Mouse (Mus musculus): Measurements from ENCODE around the gene Tk2. TPM values are rescaled to one million over a fixed set of nuclear protein-coding genes. Genes with fewer than 3 reads are reported as not detected.

Gene Tk2
- polyA plus RNA-seq, 1 experiment from 2014 or later, result 19.8 TPM

DNA sequence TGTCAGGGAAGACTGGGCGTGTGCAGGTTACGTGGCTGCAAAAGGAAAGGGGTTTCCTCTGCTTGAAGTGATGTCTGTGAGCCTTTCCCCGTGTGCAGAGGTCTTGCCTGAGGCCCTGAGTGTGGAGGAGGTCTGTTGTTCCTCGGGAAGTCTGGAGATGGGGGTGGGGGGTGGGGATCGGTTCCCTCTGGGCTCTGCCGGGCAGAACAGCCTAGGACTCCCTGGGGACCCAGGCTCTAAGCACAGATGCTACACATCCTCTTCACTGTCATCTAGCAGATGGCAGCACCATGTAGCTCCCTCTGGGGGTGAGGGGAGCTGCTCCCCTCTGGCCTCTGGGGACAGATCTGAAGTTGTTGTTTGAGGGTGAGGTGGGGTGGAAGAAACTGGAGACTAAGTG, 63.5 kb downstream of the Tk2 start:
- Histone ChIP-seq H3K27me3 (ENCODE audit: control insufficient read depth, insufficient read depth, low read length) (no peaks in the 10 kb centered on the region), H3K9me3 (ENCODE audit: control insufficient read depth, low read depth, low read length) (no peaks in the 10 kb centered on the region), H3K4me2 (replicated peaks; ENCODE audit: low read depth, low read length) (no peak overlapping the region), H3K4me3 (ENCODE audit: low read depth, low read length) (no peak overlapping the region), H3K4me1 (ENCODE audit: control insufficient read depth, insufficient read depth, low read length) (no peaks in the 10 kb centered on the region), H3K27ac (ENCODE audit: low read length) (no peak overlapping the region), H3K9ac (replicated peaks; ENCODE audit: low read depth, low read length) (no peak overlapping the region), H3K36me3 (ENCODE audit: control insufficient read depth, insufficient read depth, low read length) (no peaks in the 10 kb centered on the region)
- peak; percentile 35; the same call in 1 of the 2 replicates for ATAC-seq (ENCODE audit: insufficient number of reproducible peaks, insufficient read depth, low FRiP score, low read depth)
- 32% methylated on average over 6 of the region's 6 CpGs for WGBS

DNA sequence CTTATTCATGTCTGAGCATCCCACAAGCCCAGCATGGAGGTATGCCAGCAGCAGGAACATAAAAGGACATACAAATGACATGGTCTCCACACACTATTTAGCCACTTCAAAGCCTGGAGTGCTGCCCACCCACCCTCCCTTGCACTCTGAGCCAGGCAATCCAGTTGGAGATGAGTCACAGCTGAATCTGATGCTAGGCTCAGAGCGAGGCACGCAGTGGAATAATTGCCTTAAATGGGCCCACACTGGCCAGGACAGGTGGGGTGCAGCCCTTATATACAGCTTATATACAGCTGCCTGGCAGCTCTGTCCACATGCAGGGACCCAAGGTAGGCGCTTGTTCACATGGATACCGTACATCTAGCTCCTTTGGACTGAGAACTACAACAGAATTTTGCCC, 71.3 kb downstream of the Tk2 start:
- Histone ChIP-seq H3K4me1 (ENCODE audit: control insufficient read depth, insufficient read depth, low read length) (no peaks in the 10 kb centered on the region), H3K36me3 (ENCODE audit: control insufficient read depth, insufficient read depth, low read length) (no peaks in the 10 kb centered on the region), H3K27me3 (ENCODE audit: control insufficient read depth, insufficient read depth, low read length) (peaks cover 11% of the 10 kb centered on the region), H3K9ac (replicated peaks; ENCODE audit: low read depth, low read length) (no peak overlapping the region), H3K27ac (ENCODE audit: low read length) (no peak overlapping the region), H3K4me3 (ENCODE audit: low read depth, low read length) (no peak overlapping the region), H3K9me3 (ENCODE audit: control insufficient read depth, low read depth, low read length) (no peaks in the 10 kb centered on the region), H3K4me2 (replicated peaks; ENCODE audit: low read depth, low read length) (no peak overlapping the region)
- ATAC-seq (ENCODE audit: insufficient number of reproducible peaks, insufficient read depth, low FRiP score, low read depth), result 0 out of 2 replicates have a peak, but pooled peaks have one; percentile 56
- 76% methylated on average over 4 of the region's 4 CpGs for WGBS

Other genes with a start within 250 kb of the Tk2 start
- gene Cdh5, start 146.9 kb downstream of the Tk2 start, polyA plus RNA-seq (2014; fragmentation: Nextera tagmentation; extraction: Ambion mirVana), result 30.2 and 33.1 TPM in 2 replicates
- gene Bean1, start 78.1 kb downstream of the Tk2 start, polyA plus RNA-seq (2014; fragmentation: Nextera tagmentation; extraction: Ambion mirVana), result 1.6 TPM in 2 replicates
- 46.0 and 53.4 TPM in 2 replicates for gene Cklf, start 2.3 kb upstream of the Tk2 start, polyA plus RNA-seq (2014; fragmentation: Nextera tagmentation; extraction: Ambion mirVana)
- not detected in 2 replicates for gene Cmtm2a, start 44.6 kb upstream of the Tk2 start, polyA plus RNA-seq (2014; fragmentation: Nextera tagmentation; extraction: Ambion mirVana)
- gene Gm45711, start 61.5 kb upstream of the Tk2 start, polyA plus RNA-seq (2014; fragmentation: Nextera tagmentation; extraction: Ambion mirVana), result not detected in 2 replicates
- not detected in 2 replicates for gene Cmtm1, start 61.6 kb upstream of the Tk2 start, polyA plus RNA-seq (2014; fragmentation: Nextera tagmentation; extraction: Ambion mirVana)
- not detected in 2 replicates for gene Gm11020, start 73.0 kb upstream of the Tk2 start, polyA plus RNA-seq (2014; fragmentation: Nextera tagmentation; extraction: Ambion mirVana)
- not detected in 2 replicates for gene Cmtm2b, start 73.7 kb upstream of the Tk2 start, polyA plus RNA-seq (2014; fragmentation: Nextera tagmentation; extraction: Ambion mirVana)
- 154 and 155 TPM in 2 replicates for gene Cmtm3, start 90.9 kb upstream of the Tk2 start, polyA plus RNA-seq (2014; fragmentation: Nextera tagmentation; extraction: Ambion mirVana)
- 6.4 and 7.2 TPM in 2 replicates for gene Cmtm4, start 147.2 kb upstream of the Tk2 start, polyA plus RNA-seq (2014; fragmentation: Nextera tagmentation; extraction: Ambion mirVana)
- gene Dync1li2, start 194.5 kb upstream of the Tk2 start, polyA plus RNA-seq (2014; fragmentation: Nextera tagmentation; extraction: Ambion mirVana), result 58.4 and 69.2 TPM in 2 replicates

Data from stomach, embryonic 14.5 days (tissue).